Mouse (Mus musculus) hindbrain, postnatal 0 days (tissue): ENCODE results near the gene Gan. TPM values are rescaled to one million over a fixed set of nuclear protein-coding genes. Genes with fewer than 3 reads are reported as not detected.

Source experiments
- ATAC-seq: fragments of 200-750 bp; cut with Nextera tagmentation; 2 replicates; pipeline ENCODE4 v1.8.0; 2017; ENCODE audit warnings: mild to moderate bottlenecking, moderate TSS enrichment, moderate library complexity
- DNase-seq: peaks from one replicate; pipeline ENCODE4 v3.0.0-alpha.2; 2015; ENCODE audit warnings: low spot score
- H3K27ac ChIP-seq: fragments of 300-500 bp; sonication (generic); 2 replicates; pipeline ENCODE4 v1.5.1; 2014; ENCODE audit warnings: mild to moderate bottlenecking
- H3K27me3 ChIP-seq: fragments of 300-500 bp; sonication (generic); 2 replicates; pipeline ENCODE4 v1.6.1; 2014; ENCODE audit warnings: low read length, mixed read lengths; ENCODE audit not compliant: insufficient read depth
- H3K36me3 ChIP-seq: fragments of 300-500 bp; sonication (generic); 2 replicates; pipeline ENCODE4 v1.6.1; 2014; ENCODE audit warnings: low read length, mixed read lengths; ENCODE audit not compliant: insufficient read depth
- H3K4me1 ChIP-seq: fragments of 300-500 bp; sonication (generic); 2 replicates; pipeline ENCODE4 v1.6.1; 2014; ENCODE audit warnings: antibody characterized with exemption, low read length, mixed read lengths; ENCODE audit not compliant: insufficient read depth
- H3K4me2 ChIP-seq: fragments of 300-500 bp; sonication (generic); 2 replicates; pipeline ENCODE4 v1.6.1; 2014; ENCODE audit warnings: low read depth, mild to moderate bottlenecking, low read length, moderate library complexity, mixed read lengths
- H3K4me3 ChIP-seq: fragments of 300-500 bp; sonication (generic); 2 replicates; pipeline ENCODE4 v1.5.1; 2014; ENCODE audit warnings: low read length
- H3K9ac ChIP-seq: fragments of 300-500 bp; sonication (generic); replicated peaks from 2 replicates; pipeline ENCODE4 v1.6.1; 2014; ENCODE audit warnings: mild to moderate bottlenecking, low read length, moderate library complexity, mixed read lengths
- H3K9me3 ChIP-seq: fragments of 300-500 bp; sonication (generic); 2 replicates; pipeline ENCODE4 v1.6.1; 2016; ENCODE audit warnings: low read length, mixed read lengths
- CTCF ChIP-seq: IDR thresholded peaks from 2 replicates; pipeline ENCODE4 v1.5.1; 2016; ENCODE audit warnings: antibody characterized with exemption, control low read depth, low read depth
- WGBS: fragments of 180-500 bp; shearing (Covaris S2); extraction: QIAGEN DNeasy Blood & Tissue Kit; methylation state at CpG from one replicate; pipeline ENCODE4 v1.1.7; 2014; 5-methylcytosine and 5-hydroxymethylcytosine counted together
- polyA plus RNA-seq: library from polyadenylated mRNA; unstranded; fragments of >200 nt; fragmentation: Nextera tagmentation; extraction: Ambion mirVana; gene quantifications from 2 replicates; pipeline ENCODE4 v1.2.1, GENCODE M21; 2015
- total RNA-seq: library from RNA; depleted of rRNA; stranded (reverse); fragments of >200 nt; gene quantifications from 2 replicates; pipeline ENCODE4 v1.2.3, GENCODE M21; 2014; rRNA removed

Gene Gan
- total RNA-seq (8.5 and 11.1 TPM in 2 replicates), polyA plus RNA-seq (4.8 and 5.6 TPM in 2 replicates)

GRCm38 (mm10) chr8:117158135-117158761 is at the start of gene Gan:
Gene Gan, plus strand, starts transcription at chr8:117158135.
- H3K36me3 ChIP-seq = no peaks in the 10 kb centered on the region
- H3K9me3 ChIP-seq = no peaks in the 10 kb centered on the region
- no peaks in the 10 kb centered on the region for H3K27me3 ChIP-seq
- H3K4me2 ChIP-seq = peak within 1 kb of the TSS; percentile 93
- DNase-seq = peak; percentile 25
- H3K4me3 ChIP-seq = peak within 1 kb of the TSS; percentile 88
- TF ChIP-seq CTCF = 0 out of 2 replicates have a peak, but pooled peaks have one; percentile 3
- H3K27ac ChIP-seq = peak within 1 kb of the TSS; percentile 74
- peak within 1 kb of the TSS; percentile 73 for H3K9ac ChIP-seq
- H3K4me1 ChIP-seq = peaks cover 19% of the 10 kb centered on the region; the same call in 1 of the 2 replicates
- WGBS = under 1% methylated on average over 55 of the region's 65 CpGs
- peak; percentile 63 for ATAC-seq

- 92% methylated on average over 19 of the region's 19 CpGs for WGBS
- peak; percentile 19 for TF ChIP-seq CTCF
- Histone ChIP-seq H3K4me1 (no peaks in the 10 kb centered on the region), H3K9me3 (no peaks in the 10 kb centered on the region), H3K4me3 (no peak overlapping the region), H3K27me3 (no peaks in the 10 kb centered on the region), H3K9ac (no peak overlapping the region), H3K36me3 (no peaks in the 10 kb centered on the region), H3K27ac (no peak overlapping the region), H3K4me2 (no peak overlapping the region)
- ATAC-seq = no peak
- no peak for DNase-seq
Observed at GRCm38 (mm10) chr8:117109018-117109711, 48.8 kb upstream of the Gan start.

GRCm38 (mm10) chr8:117109801-117110390 is 48.0 kb upstream of the Gan start:
- H3K4me3 ChIP-seq = no peak overlapping the region
- ATAC-seq (no peak), DNase-seq (peak; percentile 62)
- no peaks in the 10 kb centered on the region for H3K27me3 ChIP-seq
- peak; percentile 59 for TF ChIP-seq CTCF
- H3K36me3 ChIP-seq = no peaks in the 10 kb centered on the region
- H3K4me2 ChIP-seq = no peak overlapping the region
- no peaks in the 10 kb centered on the region for H3K4me1 ChIP-seq
- no peaks in the 10 kb centered on the region for H3K9me3 ChIP-seq
- H3K27ac ChIP-seq = no peak overlapping the region
- no peak overlapping the region for H3K9ac ChIP-seq
- 54% methylated on average over 16 of the region's 16 CpGs for WGBS

- Histone ChIP-seq H3K4me3 (no peak overlapping the region), H3K27me3 (no peaks in the 10 kb centered on the region), H3K4me2 (no peak overlapping the region), H3K27ac (no peak overlapping the region), H3K4me1 (0 out of 2 replicates have a peak, but pooled peaks cover 10% of the 10 kb centered on the region), H3K9me3 (no peaks in the 10 kb centered on the region), H3K9ac (no peak overlapping the region), H3K36me3 (no peaks in the 10 kb centered on the region)
- WGBS = 77% methylated on average over 3 of the region's 3 CpGs
- DNase-seq = no peak
- no peak for TF ChIP-seq CTCF
- ATAC-seq = no peak
Observed at GRCm38 (mm10) chr8:117111641-117112040, 46.3 kb upstream of the Gan start.

- Histone ChIP-seq H3K4me1 (0 out of 2 replicates have a peak, but pooled peaks cover 10% of the 10 kb centered on the region), H3K27ac (no peak overlapping the region), H3K9ac (no peak overlapping the region), H3K4me3 (no peak overlapping the region), H3K9me3 (no peaks in the 10 kb centered on the region), H3K36me3 (no peaks in the 10 kb centered on the region), H3K27me3 (no peaks in the 10 kb centered on the region), H3K4me2 (no peak overlapping the region)
- no peak for DNase-seq
- no peak for TF ChIP-seq CTCF
- no peak for ATAC-seq
- WGBS = 68% methylated on average over 8 of the region's 8 CpGs
Observed at GRCm38 (mm10) chr8:117112261-117112660, 45.7 kb upstream of the Gan start.

GRCm38 (mm10) chr8:117115094-117115493 is 42.8 kb upstream of the Gan start:
- peak; percentile 60 for DNase-seq
- Histone ChIP-seq H3K27ac (no peak overlapping the region), H3K9me3 (no peaks in the 10 kb centered on the region), H3K4me2 (no peak overlapping the region), H3K4me1 (0 out of 2 replicates have a peak, but pooled peaks cover 10% of the 10 kb centered on the region), H3K9ac (no peak overlapping the region), H3K4me3 (no peak overlapping the region), H3K27me3 (no peaks in the 10 kb centered on the region), H3K36me3 (no peaks in the 10 kb centered on the region)
- peak; percentile 57 for ATAC-seq
- WGBS = 44% methylated on average over 6 of the region's 6 CpGs
- TF ChIP-seq CTCF = no peak
